21 mouse cellular contexts compared by ENCODE assay signal in the genomic region with DNA sequence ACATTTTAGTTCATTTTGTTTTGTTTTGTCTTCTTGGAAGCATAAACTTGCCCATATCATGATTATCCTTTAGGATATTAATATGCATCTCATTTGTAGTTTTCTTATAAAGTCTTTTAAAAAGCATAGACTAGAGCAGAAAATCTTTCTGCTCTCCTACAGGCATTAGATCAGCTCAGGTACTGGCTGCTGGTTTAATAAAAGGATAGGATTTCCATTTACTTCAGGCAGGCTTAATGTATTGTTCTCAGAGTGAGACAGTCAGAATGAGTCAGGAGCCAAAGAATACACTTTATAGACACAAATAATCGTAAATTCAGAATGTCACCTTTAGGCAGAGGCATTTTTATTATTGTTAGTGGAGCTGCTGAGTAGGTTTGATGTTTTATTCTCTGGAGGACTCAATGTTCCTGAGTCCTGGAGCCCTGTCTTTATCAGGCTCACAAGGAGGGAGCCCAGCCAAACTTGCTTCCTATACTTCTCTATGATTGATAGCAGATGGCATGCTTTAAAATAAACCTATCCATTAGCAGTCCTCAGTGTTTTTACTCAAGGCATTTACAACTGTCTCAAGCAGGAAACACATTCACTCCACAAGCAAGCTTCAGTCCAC.
DNase-seq lines count a peak whose midpoint lies in the region; ATAC-seq and TF ChIP-seq lines count a peak whose summit lies in the region.
"Had no signal": no experiment of that assay in that cellular context is flagged by ENCODE, and none has a peak within 500 bp of the region (broad histone marks: within the 10 kb centered on the region; RNA-seq: fewer than 3 reads in every experiment).

No protein-coding gene starts in this region.

- no peak overlapping the region for H3K9ac ChIP-seq in kidney, postnatal 0 days (ENCODE audit: low read depth, low read length)
- no peak overlapping the region for H3K9ac ChIP-seq in neural tube, embryonic 14.5 days (replicated peaks; ENCODE audit: low read depth, low read length)
- no peak overlapping the region for H3K9ac ChIP-seq in embryonic facial prominence, embryonic 14.5 days (ENCODE audit: low read depth, low read length)
- H3K9ac ChIP-seq: forebrain, embryonic 12.5 days; heart, embryonic 12.5 days; hindbrain, embryonic 14.5 days; liver, embryonic 15.5 days; neural tube, embryonic 15.5 days had no signal

- DNase-seq in kidney, postnatal 0 days (ENCODE audit: low spot score), result peak; percentile 34
- DNase-seq in kidney, adult 9 months, result no peak
- DNase-seq in neural tube, embryonic 10.5 days (ENCODE audit: extremely low spot score, low spot score), result no peak
- peak; percentile 62 for DNase-seq in embryonic facial prominence, embryonic 14.5 days (ENCODE audit: low spot score)
- DNase-seq in layer of hippocampus, adult 11-12 months (ENCODE audit: low spot score), result no peak
- no peak for DNase-seq in spleen, postnatal 4 days (ENCODE audit: low spot score in 2 of 2)
- DNase-seq: adrenal gland, adult 2 months; cerebellum, adult 11-12 months; cerebellum, postnatal 36 days; kidney, postnatal 36 days; left cerebral cortex, postnatal 4 days; right cerebral cortex, postnatal 25 days; thymus, postnatal 25 days had no signal

- no peaks in the 10 kb centered on the region for H3K27me3 ChIP-seq in kidney, postnatal 0 days (ENCODE audit: insufficient read depth, low read length)
- no peaks in the 10 kb centered on the region for H3K27me3 ChIP-seq in neural tube, embryonic 14.5 days (ENCODE audit: control insufficient read depth, insufficient read depth, low read length)
- H3K27me3 ChIP-seq in embryonic facial prominence, embryonic 14.5 days (replicated peaks; ENCODE audit: control insufficient read depth, insufficient read depth, low read length), result no peaks in the 10 kb centered on the region
- H3K27me3 ChIP-seq: forebrain, embryonic 12.5 days; heart, embryonic 12.5 days; liver, embryonic 15.5 days; megakaryocyte, embryonic 14.5 days; neural tube, embryonic 15.5 days had no signal

- 37% methylated on average over 1 of the region's 1 CpGs for WGBS in kidney, postnatal 0 days
- WGBS in neural tube, embryonic 14.5 days, result 59% methylated on average over 1 of the region's 1 CpGs
- 21% methylated on average over 1 of the region's 1 CpGs for WGBS in embryonic facial prominence, embryonic 14.5 days

- no peak overlapping the region for H3K4me2 ChIP-seq in kidney, postnatal 0 days (ENCODE audit: low read length)
- no peak overlapping the region for H3K4me2 ChIP-seq in neural tube, embryonic 14.5 days (ENCODE audit: low read depth, low read length)
- H3K4me2 ChIP-seq in embryonic facial prominence, embryonic 14.5 days (ENCODE audit: low read depth, low read length), result no peak overlapping the region
- H3K4me2 ChIP-seq: forebrain, embryonic 12.5 days; heart, embryonic 12.5 days; hindbrain, embryonic 14.5 days; liver, embryonic 15.5 days; neural tube, embryonic 15.5 days had no signal

- no peak for ATAC-seq in kidney, postnatal 0 days (replicated peaks; ENCODE audit: low FRiP score, low read depth)
- peak; percentile 79 for ATAC-seq in neural tube, embryonic 14.5 days (ENCODE audit: low read depth)
- ATAC-seq in embryonic facial prominence, embryonic 14.5 days (ENCODE audit: low read depth), result peak; percentile 37
- ATAC-seq: intestine, postnatal 0 days had no signal

- H3K4me3 ChIP-seq in kidney, postnatal 0 days (replicated peaks; ENCODE audit: low read depth, low read length), result no peak overlapping the region
- H3K4me3 ChIP-seq in neural tube, embryonic 14.5 days (ENCODE audit: low read depth, low read length), result no peak overlapping the region
- H3K4me3 ChIP-seq in embryonic facial prominence, embryonic 14.5 days (ENCODE audit: low read depth, low read length), result no peak overlapping the region
- H3K4me3 ChIP-seq: forebrain, embryonic 12.5 days; heart, embryonic 12.5 days; liver, embryonic 15.5 days; megakaryocyte, embryonic 14.5 days; neural tube, embryonic 15.5 days had no signal

- no peaks in the 10 kb centered on the region for H3K36me3 ChIP-seq in kidney, postnatal 0 days (ENCODE audit: insufficient read depth, low read length)
- no peaks in the 10 kb centered on the region for H3K36me3 ChIP-seq in neural tube, embryonic 14.5 days (ENCODE audit: control insufficient read depth, insufficient read depth, low read length)
- H3K36me3 ChIP-seq in embryonic facial prominence, embryonic 14.5 days (ENCODE audit: control insufficient read depth, insufficient read depth, low read length), result no peaks in the 10 kb centered on the region
- H3K36me3 ChIP-seq: forebrain, embryonic 12.5 days; heart, embryonic 12.5 days; liver, embryonic 15.5 days; neural tube, embryonic 15.5 days had no signal

- TF ChIP-seq CTCF in kidney, postnatal 0 days (IDR thresholded peaks at IDR 0.05; ENCODE audit: low read depth), result no peak

- no peak overlapping the region for H3K27ac ChIP-seq in kidney, postnatal 0 days
- no peak overlapping the region for H3K27ac ChIP-seq in neural tube, embryonic 14.5 days (ENCODE audit: low read depth, low read length)
- H3K27ac ChIP-seq in embryonic facial prominence, embryonic 14.5 days (replicated peaks; ENCODE audit: low read depth, low read length), result no peak overlapping the region
- H3K27ac ChIP-seq: forebrain, embryonic 12.5 days; hindbrain, embryonic 14.5 days; liver, embryonic 15.5 days; neural tube, embryonic 15.5 days had no signal

- H3K9me3 ChIP-seq in kidney, postnatal 0 days (replicated peaks; ENCODE audit: low read length), result no peaks in the 10 kb centered on the region
- no peaks in the 10 kb centered on the region for H3K9me3 ChIP-seq in neural tube, embryonic 14.5 days (ENCODE audit: control insufficient read depth, low read length)
- H3K9me3 ChIP-seq in embryonic facial prominence, embryonic 14.5 days (ENCODE audit: control insufficient read depth, low read length), result no peaks in the 10 kb centered on the region
- H3K9me3 ChIP-seq: forebrain, embryonic 12.5 days; heart, embryonic 12.5 days; liver, embryonic 15.5 days; megakaryocyte, embryonic 14.5 days; neural tube, embryonic 15.5 days had no signal

- no peaks in the 10 kb centered on the region for H3K4me1 ChIP-seq in kidney, postnatal 0 days (replicated peaks; ENCODE audit: insufficient read depth, low read length)
- peaks cover 3% of the 10 kb centered on the region; the same call in 1 of the 2 replicates for H3K4me1 ChIP-seq in neural tube, embryonic 14.5 days (ENCODE audit: control insufficient read depth, insufficient read depth, low read length)
- peaks cover 14% of the 10 kb centered on the region for H3K4me1 ChIP-seq in embryonic facial prominence, embryonic 14.5 days (ENCODE audit: control insufficient read depth, insufficient read depth, low read length)
- H3K4me1 ChIP-seq: forebrain, embryonic 12.5 days; heart, embryonic 12.5 days; liver, embryonic 15.5 days had no signal

Comparison
In these comparisons a context has a peak if more than half of its experiments do, and no peak if none do; other contexts are left out.
1. DNase-seq: peak in kidney, postnatal 0 days (single experiment) and embryonic facial prominence, embryonic 14.5 days (single experiment); none in kidney, adult 9 months (single experiment), neural tube, embryonic 10.5 days (single experiment), layer of hippocampus, adult 11-12 months (single experiment) and spleen, postnatal 4 days (0 of 2).